Mouse (Mus musculus) gastrocnemius, adult 2 months (tissue): ENCODE results near the gene Med1. TPM values are rescaled to one million over a fixed set of nuclear protein-coding genes. Genes with fewer than 3 reads are reported as not detected.
A peak's percentile ranks its signal among the peaks of the same experiment; 100 is the strongest.
"Not testable (repeated sequence)": the region's sequence is repeated elsewhere in the genome, so short reads cannot be mapped to it uniquely, and the experiment has no call there.

Experiments used
- DNase-seq: peaks from one replicate; pipeline ENCODE4 v3.0.0; 2022
- H3K27ac ChIP-seq: fragments of 200-600 bp; 2 replicates; pipeline ENCODE4 v1.8.1; 2022; ENCODE audit warnings: mild to moderate bottlenecking
- H3K4me3 ChIP-seq: fragments of 200-600 bp; 2 replicates; pipeline ENCODE4 v1.8.1; 2022; ENCODE audit warnings: mild to moderate bottlenecking, moderate library complexity
- CTCF ChIP-seq: fragments of 200-600 bp; IDR thresholded peaks from 2 replicates; pipeline ENCODE4 v1.8.1; 2022; ENCODE audit warnings: antibody characterized with exemption, mild to moderate bottlenecking, moderate library complexity
- intact Hi-C: fragments of 180-260 bp; cut with DNase I; formaldehyde crosslinking; loops from one replicate; pipeline ENCODE4 v1.15.1; 2025
- total RNA-seq, 2 experiments: library from RNA; stranded (reverse); gene quantifications; 2 replicates each; pipeline ENCODE4 v1.2.3; 2021

The Med1 gene
- total RNA-seq, 2 experiments from 2014 or later, result 26.4 to 33.1 TPM

GRCm38 (mm10) chr11:98201791-98202640 is 8.9 kb upstream of the Med1 start:
- no peak for TF ChIP-seq CTCF
- intact Hi-C loops, result loop anchor here (5.0 kb wide), 1 partner anchor 175 kb away; the partner anchor contains the start of gene Rpl19

GRCm38 (mm10) chr11:98190820-98191219 is 2.3 kb downstream of the Med1 start:
- DNase-seq, result no peak
- Histone ChIP-seq H3K4me3 (no peak overlapping the region), H3K27ac (no peak overlapping the region)
- TF ChIP-seq CTCF, result no peak
- intact Hi-C loops, result no loop called here

More at GRCm38 (mm10) chr11:98201791-98202640, 8.9 kb upstream of the Med1 start:
- Histone ChIP-seq H3K4me3 (peak overlapping the region; percentile 96), H3K27ac (peak overlapping the region; percentile 100)
- peak; percentile 35 for DNase-seq

DNA sequence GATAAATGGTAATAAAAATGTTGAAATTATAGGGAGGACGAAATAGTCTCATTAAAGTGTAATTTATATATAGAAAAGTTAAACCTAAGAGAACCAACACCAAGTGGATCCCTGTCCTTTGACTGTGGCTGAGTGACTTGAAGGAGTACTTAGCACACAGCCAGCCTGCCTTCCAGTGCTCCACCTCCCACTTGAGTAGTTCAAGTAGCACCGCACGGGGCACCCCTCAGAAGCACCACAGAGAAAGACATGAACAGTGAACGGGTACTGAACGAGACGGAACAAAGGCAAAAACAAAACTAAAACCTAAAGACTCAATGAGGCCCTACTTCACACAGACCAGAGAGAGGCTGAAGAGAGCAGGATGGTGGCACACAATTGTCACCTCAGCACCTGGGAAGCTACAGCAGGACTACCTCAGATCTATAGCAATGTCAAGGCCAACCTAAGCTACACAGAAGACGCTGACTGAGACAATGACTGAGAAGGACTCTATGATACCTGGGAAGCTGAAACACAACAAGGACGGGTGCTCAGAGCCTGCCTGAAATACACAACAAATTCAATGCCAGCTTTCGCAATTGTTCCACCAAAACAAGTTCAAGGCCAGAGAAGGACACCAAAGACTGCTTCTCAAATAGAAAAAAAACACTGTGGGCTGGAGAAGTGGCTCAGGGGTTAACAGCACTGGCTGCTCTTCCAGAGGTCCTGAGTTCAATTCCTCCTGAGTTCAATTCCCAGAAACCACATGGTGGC is 5.3 kb downstream of the Med1 start:
- no peak for TF ChIP-seq CTCF
- Histone ChIP-seq H3K27ac (no peak overlapping the region), H3K4me3 (no peak overlapping the region)
- no peak for DNase-seq
- intact Hi-C loops, result no loop called here

- intact Hi-C loops, result loop anchor here (5.0 kb wide), 1 partner anchor 45 kb away; no protein-coding TSS in a partner anchor
- H3K27ac ChIP-seq, DNase-seq, H3K4me3 ChIP-seq: not testable (repeated sequence)
Observed at GRCm38 (mm10) chr11:98182149-98182548, 10.9 kb downstream of the Med1 start.

DNA sequence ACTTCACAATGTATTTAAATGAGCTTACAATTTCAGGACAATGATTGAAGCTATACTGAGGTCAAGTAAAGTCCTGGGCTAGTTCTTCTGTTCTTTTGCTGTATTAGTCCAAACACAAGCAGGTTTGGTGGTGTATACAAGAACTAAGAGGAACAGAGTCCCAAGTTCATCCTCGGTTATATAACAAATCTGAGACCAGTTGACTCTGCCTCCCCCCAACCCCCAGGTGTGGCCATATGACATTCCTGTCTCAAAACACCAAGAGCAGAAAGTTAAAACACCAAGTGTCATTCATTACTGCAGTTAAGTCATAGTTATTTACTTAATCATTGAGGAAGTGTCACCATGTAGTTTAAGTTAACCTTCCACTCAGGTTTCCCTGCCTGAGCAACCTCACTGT is 24.7 kb downstream of the Med1 start:
- Histone ChIP-seq H3K27ac (no peak overlapping the region), H3K4me3 (no peak overlapping the region)
- intact Hi-C loops, result no loop called here
- DNase-seq, result no peak
- no peak for TF ChIP-seq CTCF

DNA sequence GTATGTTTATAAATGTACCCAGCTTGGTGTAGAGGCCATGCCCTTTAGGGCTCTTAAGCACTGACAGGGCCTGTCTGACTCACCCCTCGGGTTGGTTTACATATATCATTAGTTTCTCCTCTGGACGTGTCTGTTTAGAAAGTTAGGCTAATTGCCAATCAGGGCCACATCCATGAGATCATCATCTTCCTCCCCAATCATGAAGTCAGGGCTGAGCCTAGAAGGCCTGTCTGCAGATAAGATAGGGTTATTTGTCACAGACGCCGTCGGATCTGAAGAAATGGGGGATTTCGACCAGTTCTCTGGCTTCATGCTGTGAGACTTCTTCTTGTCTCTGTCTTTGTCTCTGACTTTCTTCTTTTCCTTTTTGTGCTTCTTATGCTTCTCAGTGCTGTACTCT is 38.0 kb downstream of the Med1 start:
- no peak for TF ChIP-seq CTCF
- Histone ChIP-seq H3K4me3 (no peak overlapping the region), H3K27ac (no peak overlapping the region)
- intact Hi-C loops, result no loop called here
- no peak for DNase-seq

DNA sequence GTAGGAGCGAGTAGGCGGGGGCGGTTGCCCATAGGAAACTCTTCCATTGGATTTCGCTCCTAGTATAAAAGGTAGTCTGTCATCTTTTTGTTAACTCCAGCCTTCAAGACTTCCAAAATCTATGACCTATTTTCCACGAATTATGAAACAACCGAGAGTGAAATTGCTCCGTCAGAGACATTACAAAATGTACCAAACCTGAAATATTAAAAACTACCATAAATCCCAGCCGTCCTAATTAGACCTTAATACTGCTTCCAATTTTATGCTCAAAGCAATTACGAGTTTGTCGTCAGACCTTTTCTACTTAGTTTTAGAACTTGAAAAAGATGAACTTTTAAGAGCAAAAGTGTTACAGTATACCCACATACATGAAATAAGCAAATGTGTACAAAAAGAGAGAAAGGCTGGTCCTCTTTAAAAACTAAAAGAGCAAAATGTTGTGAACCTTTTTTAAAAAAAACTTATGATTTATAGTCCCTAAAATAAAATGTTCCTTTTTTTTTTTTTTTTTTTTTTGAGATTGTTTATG is 42.4 kb downstream of the Med1 start:
- Histone ChIP-seq H3K4me3 (peak overlapping the region; percentile 91), H3K27ac (no peak overlapping the region)
- no peak for TF ChIP-seq CTCF
- intact Hi-C loops, result loop anchor here (5.0 kb wide), 2 partner anchors 33 to 63 kb away; no protein-coding TSS in a partner anchor
- no peak for DNase-seq

DNA sequence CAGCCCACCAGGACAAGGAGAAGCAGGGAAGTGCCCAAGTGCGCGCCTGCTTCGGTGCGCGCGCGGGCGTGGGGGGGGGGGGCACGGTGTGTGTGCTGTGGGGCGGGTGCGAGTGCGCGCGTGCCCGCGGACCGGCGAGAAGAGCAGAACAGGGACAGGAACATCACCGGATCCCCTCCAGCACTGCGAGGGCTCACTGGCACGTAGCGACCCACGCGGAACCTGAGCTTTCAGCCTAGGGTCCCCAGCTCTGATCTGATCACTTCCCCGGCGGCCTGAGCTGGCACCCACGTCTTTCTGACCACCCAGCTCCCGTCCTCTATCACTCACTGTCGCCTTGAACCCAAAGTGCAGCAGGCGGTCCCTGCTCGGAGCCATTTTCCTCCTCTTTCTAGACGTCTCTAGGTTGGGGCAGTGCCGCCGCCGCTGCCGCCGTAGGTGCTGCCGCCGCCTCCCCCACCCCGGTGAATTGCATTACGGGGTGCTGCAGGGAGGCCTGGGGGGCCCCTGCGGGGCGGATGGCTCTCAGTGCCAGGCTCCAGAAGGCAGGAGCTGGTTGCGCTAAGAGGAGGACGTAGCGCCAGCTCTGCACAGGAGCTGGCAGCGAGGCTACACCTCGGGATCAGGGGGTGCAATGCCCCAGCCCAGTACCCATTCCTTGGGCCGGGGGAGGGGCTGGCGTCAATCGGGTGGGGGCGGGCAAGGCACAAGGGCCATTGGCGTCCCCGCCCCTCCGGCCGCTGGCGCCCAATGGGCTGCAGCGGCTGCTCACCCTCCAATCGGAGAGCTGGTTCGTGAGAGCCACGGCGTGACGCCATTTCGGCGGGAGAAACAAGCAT is 43.1 kb downstream of the Med1 start, which contains the start of gene Fbxl20:
Gene Fbxl20, minus strand, starts transcription at position 618 of the 839 bp plus-strand sequence.
- intact Hi-C loops, result loop anchor here (5.0 kb wide), 3 partner anchors 33 to 123 kb away; partner anchors contain the start of gene Rpl19
- H3K27ac ChIP-seq, result peak within 1 kb of the TSS; percentile 99
- peak within 1 kb of the TSS; percentile 91 for H3K4me3 ChIP-seq
- no peak for TF ChIP-seq CTCF
- DNase-seq, result peak; percentile 97

DNA sequence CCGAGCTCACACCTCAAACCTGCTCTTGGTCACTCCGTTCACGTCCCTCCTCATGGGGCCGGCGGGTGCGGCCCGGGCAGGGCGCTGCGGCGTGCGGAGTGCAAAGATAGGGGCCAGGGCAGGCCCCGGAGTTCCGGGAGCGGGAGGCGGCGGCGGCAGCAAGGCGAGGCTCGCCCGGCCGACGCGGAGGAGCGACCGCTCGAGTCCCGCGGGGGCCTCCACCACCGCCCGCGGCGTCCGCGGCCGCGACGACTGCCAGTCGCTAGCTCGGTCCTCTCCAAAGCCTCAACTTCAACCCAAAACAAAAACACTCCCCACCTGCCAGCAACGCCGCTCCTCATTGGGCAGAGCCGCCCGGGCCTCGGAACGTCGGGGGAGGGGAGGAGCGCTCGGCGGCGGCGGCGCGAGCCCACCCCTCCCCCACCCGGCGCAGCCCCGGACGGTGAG is 43.8 kb downstream of the Med1 start:
- TF ChIP-seq CTCF, result no peak
- intact Hi-C loops, result loop anchor here (5.0 kb wide), 1 partner anchor 122 kb away; the partner anchor contains the start of gene Rpl19
- peak; percentile 97 for DNase-seq
- Histone ChIP-seq H3K4me3 (peak overlapping the region; percentile 91), H3K27ac (peak overlapping the region; percentile 99)

DNA sequence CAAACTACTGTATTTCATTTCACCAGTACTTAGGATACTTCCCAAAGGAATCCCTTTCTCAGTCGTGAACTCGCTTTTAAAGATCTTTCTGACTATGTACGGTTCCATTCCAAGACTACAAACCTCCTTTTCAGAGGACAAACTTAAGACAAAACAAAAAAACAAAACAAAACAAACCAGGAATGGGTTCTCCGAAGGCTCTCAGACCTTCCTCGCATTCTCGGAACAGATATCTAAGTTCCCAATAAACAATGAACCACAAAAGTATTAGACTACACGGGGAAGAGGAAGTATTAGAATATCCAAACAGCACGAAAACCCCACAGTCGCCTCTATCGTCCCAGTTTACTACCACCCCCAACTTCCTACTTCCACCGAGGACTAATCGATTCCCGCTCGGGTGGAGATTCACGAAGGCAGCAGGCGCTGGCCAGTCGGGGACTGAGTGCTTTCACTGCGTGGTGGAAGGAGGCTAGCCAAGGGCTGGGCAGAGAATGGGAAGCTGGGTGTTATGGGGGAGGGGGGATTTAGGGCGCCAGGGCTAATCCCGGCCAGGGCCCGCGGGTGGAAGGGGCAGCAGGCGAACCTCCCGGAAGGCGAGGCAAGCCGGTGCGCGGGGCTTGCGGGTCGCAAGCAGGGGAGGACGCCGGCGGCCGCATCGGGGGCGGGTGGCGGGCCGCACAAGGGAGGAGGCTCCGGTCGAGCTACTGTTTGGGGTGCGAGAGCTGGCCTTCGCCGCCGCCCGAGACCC is 44.4 kb downstream of the Med1 start:
- Histone ChIP-seq H3K27ac (peak overlapping the region; percentile 99), H3K4me3 (peak overlapping the region; percentile 91)
- DNase-seq, result peak; percentile 75
- intact Hi-C loops, result loop anchor here (5.0 kb wide), 1 partner anchor 121 kb away; the partner anchor contains the start of gene Rpl19
- TF ChIP-seq CTCF, result no peak

DNA sequence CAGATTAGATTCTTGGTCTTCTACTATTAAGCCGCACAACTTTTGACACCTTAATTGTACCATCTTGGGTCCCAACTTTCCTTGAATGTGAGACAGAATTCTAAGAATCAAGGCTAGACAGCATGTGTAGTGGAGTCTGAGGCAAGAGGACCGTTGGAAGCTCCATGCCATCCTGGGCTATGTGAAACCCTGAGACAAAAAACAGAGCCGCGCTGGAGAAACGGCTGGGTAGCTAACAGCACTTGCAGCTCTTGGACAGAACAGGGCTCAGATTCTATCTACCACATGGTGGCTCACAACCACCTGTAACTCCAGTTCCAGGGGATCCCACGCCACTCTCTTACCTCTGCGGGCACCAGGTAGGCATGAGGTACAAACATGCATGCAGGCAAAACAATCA is 47.2 kb downstream of the Med1 start:
- H3K27ac ChIP-seq, result no peak overlapping the region
- DNase-seq, result no peak
- H3K4me3 ChIP-seq, result no peak overlapping the region
- TF ChIP-seq CTCF, result no peak
- intact Hi-C loops, result loop anchor here (5.0 kb wide), 1 partner anchor 119 kb away; the partner anchor contains the start of gene Rpl19
